Mouse (Mus musculus) brain, embryonic 14.5 days (tissue): ENCODE measurements around the gene Gstt2.

ENCODE experiments used
- CTCF ChIP-seq: fragments of 200-500 bp; IDR thresholded peaks from 2 replicates; pipeline ENCODE4 v1.5.1; 2012; ENCODE audit warnings: inconsistent platforms, mild to moderate bottlenecking, moderate library complexity, borderline replicate concordance; ENCODE audit not compliant: insufficient read depth, insufficient read length; ENCODE audit errors: extremely low read depth
- POLR2A ChIP-seq: fragments of 200-500 bp; IDR thresholded peaks from 2 replicates; pipeline ENCODE4 v1.6.1; 2012; ENCODE audit warnings: mild to moderate bottlenecking, inconsistent platforms, borderline replicate concordance; ENCODE audit not compliant: poor library complexity, insufficient read depth, insufficient read length, severe bottlenecking; ENCODE audit errors: extremely low read depth

DNA sequence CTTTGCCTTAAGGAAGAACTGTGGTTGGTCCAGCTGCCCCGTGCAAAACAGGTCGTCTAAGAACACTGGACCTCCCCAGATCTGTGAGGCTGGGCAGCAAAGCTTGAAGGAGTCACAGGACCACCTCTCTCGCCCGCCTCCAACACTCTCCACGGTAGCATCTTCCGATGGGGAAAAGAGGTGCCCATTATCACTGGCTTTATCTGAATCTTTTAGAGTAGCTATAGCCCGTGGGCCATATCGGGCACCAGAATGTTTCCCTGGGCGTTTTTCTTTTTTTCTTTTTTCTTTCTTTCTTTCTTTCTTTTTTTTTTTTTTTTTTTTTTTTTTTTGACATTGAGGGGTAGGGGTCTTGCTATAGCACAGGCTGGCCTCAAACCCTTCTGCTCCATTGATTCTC, 2.5 kb downstream of the Gstt2 start:
- no peak for TF ChIP-seq CTCF
- TF ChIP-seq POLR2A, result no peak
